ENCODE assay signal across 12 mouse cellular contexts in genomic region chr2:6128136-6128805, GRCm38 (mm10). TPM values are rescaled to one million over a fixed set of nuclear protein-coding genes. Genes with fewer than 3 reads are reported as not detected.
DNase-seq lines count a peak whose midpoint lies in the region; ATAC-seq lines count a peak whose summit lies in the region.
"Had no signal": no experiment of that assay in that cellular context is flagged by ENCODE, and none has a peak within 500 bp of the region (broad histone marks: within the 10 kb centered on the region; RNA-seq: fewer than 3 reads in every experiment).

No protein-coding gene starts in this region.

- peak overlapping the region; percentile 63; the same call in 1 of the 2 replicates for H3K4me3 ChIP-seq in liver, embryonic 12.5 days

- peaks cover 27% of the 10 kb centered on the region for H3K4me1 ChIP-seq in liver, embryonic 12.5 days

- peak overlapping the region; percentile 82 for H3K4me2 ChIP-seq in liver, embryonic 12.5 days

- peaks cover 65% of the 10 kb centered on the region for H3K27me3 ChIP-seq in liver, embryonic 12.5 days (replicated peaks)

- H3K36me3 ChIP-seq in liver, embryonic 12.5 days = no peaks in the 10 kb centered on the region
- H3K36me3 ChIP-seq: forebrain, embryonic 15.5 days had no signal

- 36% methylated on average over 11 of the region's 11 CpGs for WGBS in liver, embryonic 12.5 days (ENCODE audit: insufficient replicate concordance)

- no peak overlapping the region for H3K9ac ChIP-seq in liver, embryonic 12.5 days
- H3K9ac ChIP-seq: forebrain, embryonic 15.5 days had no signal

- H3K9me3 ChIP-seq in liver, embryonic 12.5 days (replicated peaks) = no peaks in the 10 kb centered on the region
- H3K9me3 ChIP-seq: forebrain, embryonic 15.5 days had no signal

- ATAC-seq in liver, embryonic 12.5 days = peak; percentile 62
- ATAC-seq in cerebellum, adult (ENCODE audit: insufficient number of reproducible peaks, low FRiP score, low TSS enrichment) = no peak
- ATAC-seq: forebrain, embryonic 15.5 days; midbrain, embryonic 16.5 days had no signal

- DNase-seq in cerebellum, adult 9-11 months = peak; percentile 31
- DNase-seq in cerebellum, adult 8-10 months = no peak
- peak; percentile 53 for DNase-seq in testis, postnatal 10 days (ENCODE audit: low spot score)
- no peak for DNase-seq in testis, postnatal 14 days (ENCODE audit: low spot score)
- no peak for DNase-seq in urinary bladder, adult 2 months (ENCODE audit: low spot score)
- DNase-seq in adrenal gland, postnatal 14 days = no peak
- DNase-seq: kidney, postnatal 4 days; right cerebral cortex, postnatal 25 days had no signal

- no peak overlapping the region for H3K27ac ChIP-seq in liver, embryonic 12.5 days
- H3K27ac ChIP-seq: forebrain, embryonic 15.5 days had no signal

RNA-seq across cellular contexts. Expression of gene Proser2, which starts 1.7 kb away (rescaled TPM):
- polyA plus RNA-seq in liver, embryonic 12.5 days (2016; fragmentation: Nextera tagmentation; extraction: Ambion mirVana) = 7.0 and 8.1 TPM in 2 replicates
- polyA plus RNA-seq in urinary bladder, adult 2 months (2012; rRNA removed) = 25.7 and 26.4 TPM in 2 replicates
- 11.2 and 11.8 TPM in 2 replicates for total RNA-seq in adrenal gland, postnatal 14 days (2021)

Comparison
In these comparisons a context has a peak if more than half of its experiments do, and no peak if none do; other contexts are left out.
1. DNase-seq: peak in cerebellum, adult 9-11 months (single experiment) and testis, postnatal 10 days (single experiment); none in cerebellum, adult 8-10 months (single experiment), testis, postnatal 14 days (single experiment), urinary bladder, adult 2 months (single experiment) and adrenal gland, postnatal 14 days (single experiment).